Mouse (Mus musculus): ENCODE results near the gene Gtf2i.
"Not testable (repeated sequence)": the region's sequence is repeated elsewhere in the genome, so short reads cannot be mapped to it uniquely, and the experiment has no call there.

Gene Gtf2i

GRCm38 (mm10) chr5:134314688-134315622, at the start of gene Gtf2i:
TSS of gene Gtf2i (minus strand) at chr5:134314760.
- peak; percentile 95 to 96 for DNase-seq

- no peak for DNase-seq
Observed at GRCm38 (mm10) chr5:134359101-134359500, 44.5 kb upstream of the Gtf2i start.

- not testable (repeated sequence) for DNase-seq
Observed at GRCm38 (mm10) chr5:134355372-134355771, 40.8 kb upstream of the Gtf2i start.

DNA sequence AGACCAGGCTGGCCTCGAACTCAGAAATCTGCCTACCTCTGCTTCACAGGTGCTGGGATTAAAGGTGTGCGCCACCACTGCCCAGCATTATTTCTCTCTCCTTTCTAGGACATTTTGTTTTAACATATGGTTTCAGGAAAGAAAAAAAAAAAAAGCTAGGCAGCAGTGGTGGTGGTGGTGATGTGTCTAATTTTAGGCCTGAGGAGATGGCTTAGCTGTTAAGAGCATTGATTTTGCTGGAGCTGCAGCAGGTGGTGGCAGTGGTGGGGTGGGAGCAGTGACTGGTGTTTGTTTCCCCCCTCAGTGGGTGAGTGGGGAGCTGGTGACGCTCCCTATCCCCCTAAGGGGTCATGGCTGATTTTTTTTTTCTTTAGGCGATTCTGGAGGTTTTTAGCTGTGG, 38.6 kb upstream of the Gtf2i start:
- no peak for DNase-seq

DNA sequence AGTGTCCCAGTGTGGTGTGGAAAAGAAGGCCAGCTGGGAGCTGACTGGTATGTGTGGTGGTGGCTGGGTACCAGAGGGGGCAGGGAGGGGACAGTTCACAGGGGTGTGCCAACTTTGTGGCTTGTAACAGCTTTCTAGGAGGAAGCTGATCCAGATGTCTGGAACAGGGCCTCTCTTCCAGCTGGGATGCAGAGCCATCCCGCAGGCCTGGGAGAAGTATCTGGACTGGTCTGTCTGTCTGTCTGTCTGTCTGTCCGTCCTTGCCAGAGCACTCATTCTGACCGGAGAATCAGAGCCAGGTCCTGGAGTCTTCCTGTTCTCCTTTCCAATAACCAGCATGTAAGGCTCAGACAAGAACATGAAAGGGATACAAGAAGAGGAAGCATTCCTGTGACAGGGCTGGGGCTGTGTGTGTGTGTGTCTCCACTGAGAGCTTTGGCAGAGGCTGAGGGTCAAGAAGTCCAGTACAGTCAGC, 38.0 kb upstream of the Gtf2i start:
- no peak for DNase-seq

- peak; percentile 26 to 47 for DNase-seq
Observed at GRCm38 (mm10) chr5:134350660-134351059, 36.1 kb upstream of the Gtf2i start.

DNA sequence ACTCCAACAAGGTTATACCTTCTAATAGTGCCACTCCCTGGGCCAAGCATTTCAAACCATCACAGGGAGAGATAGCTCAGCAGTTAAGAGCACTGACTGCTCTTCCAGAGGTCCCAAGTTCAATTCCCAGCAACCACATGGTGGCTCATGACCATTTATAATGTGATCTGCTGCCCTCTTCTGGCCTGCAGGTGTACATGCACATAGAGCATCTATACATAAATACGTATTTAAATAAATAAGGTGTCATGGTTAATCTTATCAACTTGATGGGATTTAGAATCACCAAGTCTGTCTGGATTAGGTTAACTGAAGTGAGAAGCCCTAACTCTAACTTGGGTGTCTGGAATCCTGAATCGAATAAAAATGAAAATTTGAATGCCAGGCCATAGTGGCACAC, 32.5 kb upstream of the Gtf2i start:
- peak in 1 of 2 experiments; percentile 23 for DNase-seq

GRCm38 (mm10) chr5:134345449-134345848, 30.9 kb upstream of the Gtf2i start:
- peak in 1 of 2 experiments; percentile 51 for DNase-seq

GRCm38 (mm10) chr5:134344076-134344475, 29.5 kb upstream of the Gtf2i start:
- no peak for DNase-seq

GRCm38 (mm10) chr5:134343530-134343929, 29.0 kb upstream of the Gtf2i start:
- DNase-seq = not testable (repeated sequence)

- no peak for DNase-seq
Observed at GRCm38 (mm10) chr5:134342503-134343205, 28.1 kb upstream of the Gtf2i start.

- DNase-seq = no peak
Observed at GRCm38 (mm10) chr5:134341721-134342120, 27.2 kb upstream of the Gtf2i start.

GRCm38 (mm10) chr5:134341321-134341720, 26.8 kb upstream of the Gtf2i start:
- DNase-seq = peak in 1 of 2 experiments; percentile 30

DNA sequence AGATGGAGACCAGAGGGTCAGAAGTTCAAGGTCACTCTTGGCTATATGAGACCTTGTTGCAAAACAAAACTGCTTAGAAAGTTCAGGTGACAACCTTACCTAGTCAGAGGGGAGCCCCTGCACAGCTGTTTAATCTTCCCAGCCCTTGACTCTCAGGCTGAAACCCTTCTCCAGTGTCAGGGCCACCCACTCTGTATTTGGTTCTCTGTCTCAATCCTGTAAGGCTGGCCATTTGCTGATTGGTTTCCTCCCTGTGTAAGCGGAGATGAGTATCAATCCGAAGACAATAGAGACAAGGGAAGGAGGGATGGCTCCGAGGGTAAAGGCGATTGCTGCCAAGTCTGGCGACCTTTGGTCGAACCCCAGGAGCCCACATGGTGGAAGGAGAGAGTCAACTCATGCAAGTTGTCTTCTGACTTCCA, 25.6 kb upstream of the Gtf2i start:
- DNase-seq = no peak

- not testable (repeated sequence) for DNase-seq
Observed at GRCm38 (mm10) chr5:134337012-134337411, 22.5 kb upstream of the Gtf2i start.

- DNase-seq = no peak
Observed at GRCm38 (mm10) chr5:134332743-134333142, 18.2 kb upstream of the Gtf2i start.

GRCm38 (mm10) chr5:134330082-134330481, 15.5 kb upstream of the Gtf2i start:
- DNase-seq = no peak

DNA sequence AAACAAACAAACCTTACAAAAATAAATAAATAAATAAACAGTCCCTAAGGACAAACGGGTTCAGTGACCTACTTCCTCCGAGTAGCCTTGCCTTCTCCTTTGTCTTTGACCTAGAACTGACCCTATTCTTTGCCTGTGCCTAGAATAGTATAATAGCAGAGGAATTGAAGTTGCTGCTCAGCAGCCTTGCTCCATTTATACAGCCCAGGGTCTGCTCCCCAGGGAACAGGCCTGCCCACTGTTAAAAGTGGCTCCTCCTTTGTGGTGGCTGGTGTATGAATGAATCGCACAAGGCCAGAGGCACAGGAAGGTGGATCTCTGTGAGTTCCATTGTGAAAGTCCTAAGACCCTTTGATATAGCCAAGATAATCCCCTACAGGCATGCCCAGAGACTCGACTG, 14.8 kb upstream of the Gtf2i start:
- no peak for DNase-seq

DNA sequence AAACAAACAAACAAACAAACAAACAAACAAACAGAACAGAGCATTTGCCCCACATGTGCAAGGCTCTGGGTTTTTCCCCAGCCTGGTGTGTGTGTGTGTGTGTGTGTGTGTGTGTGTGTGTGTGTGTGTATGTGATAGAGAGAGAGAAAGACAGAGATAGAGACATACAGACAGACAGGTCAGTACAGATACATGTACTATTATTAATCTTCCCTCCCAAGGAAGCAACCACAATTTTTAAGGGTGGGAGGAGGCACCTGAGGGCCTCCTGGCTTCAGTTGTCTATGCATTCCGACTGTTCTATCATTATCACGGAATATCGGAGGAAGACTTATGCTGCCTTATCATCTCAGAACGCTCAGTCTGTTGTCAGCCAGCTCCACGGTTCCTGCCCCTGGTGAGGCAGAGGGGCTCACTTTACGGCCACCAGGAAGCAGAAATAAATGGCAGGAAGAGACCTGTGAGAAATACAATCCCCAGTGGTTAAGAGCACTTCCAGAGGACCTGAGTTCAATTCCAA, 14.0 kb upstream of the Gtf2i start:
- DNase-seq = no peak

DNA sequence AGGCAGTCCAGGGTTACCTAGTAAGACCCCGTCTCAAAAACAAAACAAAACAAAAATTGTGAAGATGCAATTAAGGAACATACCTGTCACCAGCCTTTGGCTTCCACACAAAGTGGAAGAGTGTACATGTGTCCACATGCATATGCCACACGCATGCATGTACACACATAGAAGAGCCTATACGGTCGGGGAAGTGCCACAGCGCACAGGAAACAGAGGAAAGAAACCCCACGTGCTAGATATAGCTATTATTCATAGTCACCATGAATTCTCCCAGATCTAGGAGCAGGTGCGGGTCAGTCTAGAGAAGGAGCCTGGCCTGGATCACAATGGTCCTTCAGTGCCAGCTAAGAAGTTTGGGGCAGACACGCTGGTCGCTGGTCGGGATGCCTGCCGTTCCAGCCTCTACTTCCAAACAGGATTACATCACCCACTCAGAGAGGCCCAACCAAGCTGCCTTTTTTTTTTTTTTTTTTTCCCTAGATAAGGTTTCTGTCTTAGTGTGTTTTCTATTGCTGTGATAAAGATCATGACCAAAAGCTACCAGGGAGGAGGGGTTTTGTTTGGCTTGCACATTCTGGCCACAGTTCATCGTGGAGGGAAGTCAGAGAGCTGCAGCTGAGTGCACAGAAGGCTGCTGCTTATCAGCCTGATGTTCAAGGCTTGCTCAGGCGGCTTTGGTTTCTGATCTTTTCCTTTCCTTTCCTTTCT, 11.5 kb upstream of the Gtf2i start:
- DNase-seq = no peak

DNA sequence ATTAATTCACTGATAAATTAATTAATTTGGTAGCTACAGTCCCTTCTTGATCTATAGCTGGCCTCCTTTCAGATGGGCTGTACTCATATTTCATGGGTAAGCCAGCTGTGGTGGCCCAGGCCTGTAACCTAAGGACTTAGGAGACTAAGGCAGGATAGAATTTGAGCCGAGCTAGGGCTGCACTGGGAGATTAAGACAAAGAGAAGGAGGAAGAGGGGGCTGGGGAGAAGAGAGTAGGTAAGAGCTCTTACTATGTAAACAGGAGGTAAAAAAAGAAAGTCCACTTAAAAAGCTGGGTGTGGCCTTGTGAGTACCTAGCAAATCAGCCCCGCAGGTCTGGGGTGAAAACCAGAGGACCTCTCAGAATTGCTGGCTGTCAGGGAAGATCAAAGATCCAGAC, 9.3 kb upstream of the Gtf2i start:
- DNase-seq = no peak

DNA sequence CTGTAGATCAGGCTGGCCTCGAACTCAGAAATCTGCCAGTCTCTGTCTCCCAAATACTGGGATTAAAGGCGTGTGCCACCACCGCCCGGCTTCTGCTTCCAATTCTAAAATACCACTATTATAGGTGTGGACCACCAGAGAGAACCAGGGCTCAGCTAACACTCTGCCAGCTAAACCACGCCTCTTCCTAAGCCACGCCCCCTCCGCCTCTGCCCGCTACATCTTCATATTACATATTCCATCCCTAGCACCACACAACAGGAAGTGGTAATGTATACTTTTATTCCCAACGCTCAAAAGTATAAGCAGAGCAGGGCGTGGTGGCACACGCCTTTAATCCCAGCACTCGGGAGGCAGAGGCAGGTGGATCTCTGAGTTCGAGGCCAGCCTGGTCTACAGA, 8.8 kb upstream of the Gtf2i start:
- no peak for DNase-seq

- DNase-seq = no peak
Observed at GRCm38 (mm10) chr5:134322355-134322754, 7.8 kb upstream of the Gtf2i start.
